Mouse (Mus musculus): ENCODE data around the gene Fam183b. TPM values are rescaled to one million over a fixed set of nuclear protein-coding genes. Genes with fewer than 3 reads are reported as not detected.
"Not testable (repeated sequence)": the region's sequence is repeated elsewhere in the genome, so short reads cannot be mapped to it uniquely, and the experiment has no call there.

Fam183b gene
- polyA plus RNA-seq, 1 experiment from 2014 or later, result 5.7 TPM

GRCm38 (mm10) chr11:58752434-58752833 is 49.3 kb downstream of the Fam183b start, which contains the start of gene Olfr316:
TSS of gene Olfr316 (plus strand) at chr11:58752734.
- Histone ChIP-seq H3K4me2 (no peak within 1 kb of the TSS), H3K27ac (no peak within 1 kb of the TSS), H3K36me3 (no peaks in the 10 kb centered on the region), H3K4me3 (no peak within 1 kb of the TSS), H3K4me1 (no peaks in the 10 kb centered on the region), H3K27me3 (no peaks in the 10 kb centered on the region), H3K9me3 (no peaks in the 10 kb centered on the region), H3K9ac (no peak within 1 kb of the TSS)
- 76% methylated on average over 2 of the region's 2 CpGs for WGBS
- ATAC-seq (ENCODE audit: borderline replicate concordance, extremely low read depth, low FRiP score, low TSS enrichment), result no peak

- H3K9me3 ChIP-seq; H3K27ac ChIP-seq; H3K4me1 ChIP-seq; H3K9ac ChIP-seq; H3K4me2 ChIP-seq; H3K27me3 ChIP-seq; H3K36me3 ChIP-seq; ATAC-seq (ENCODE audit: borderline replicate concordance, extremely low read depth, low FRiP score, low TSS enrichment); H3K4me3 ChIP-seq: not testable (repeated sequence)
- WGBS, result 73% methylated on average over 18 of the region's 18 CpGs
These were observed 50.7 kb downstream of the Fam183b start for GRCm38 (mm10) chr11:58751096-58751495.

Other genes with a start within 250 kb of the Fam183b start
- not detected in 2 replicates for gene Olfr328, start 246.3 kb downstream of the Fam183b start, polyA plus RNA-seq (2015; fragmentation: Nextera tagmentation; extraction: Ambion mirVana)
- gene Olfr224, start 231.4 kb downstream of the Fam183b start, polyA plus RNA-seq (2015; fragmentation: Nextera tagmentation; extraction: Ambion mirVana), result not detected in 2 replicates
- not detected in 2 replicates for gene Olfr325, start 224.2 kb downstream of the Fam183b start, polyA plus RNA-seq (2015; fragmentation: Nextera tagmentation; extraction: Ambion mirVana)
- gene Olfr324, start 206.8 kb downstream of the Fam183b start, polyA plus RNA-seq (2015; fragmentation: Nextera tagmentation; extraction: Ambion mirVana), result not detected in 2 replicates
- not detected in 2 replicates for gene 2210407C18Rik, start 185.9 kb downstream of the Fam183b start, polyA plus RNA-seq (2015; fragmentation: Nextera tagmentation; extraction: Ambion mirVana)
- gene Olfr323, start 171.5 kb downstream of the Fam183b start, polyA plus RNA-seq (2015; fragmentation: Nextera tagmentation; extraction: Ambion mirVana), result not detected in 2 replicates
- 0.11 and 0.16 TPM in 2 replicates for gene Trim58, start 161.5 kb downstream of the Fam183b start, polyA plus RNA-seq (2015; fragmentation: Nextera tagmentation; extraction: Ambion mirVana)
- gene Olfr322, start 143.2 kb downstream of the Fam183b start, polyA plus RNA-seq (2015; fragmentation: Nextera tagmentation; extraction: Ambion mirVana), result not detected in 2 replicates
- gene Olfr320, start 120.9 kb downstream of the Fam183b start, polyA plus RNA-seq (2015; fragmentation: Nextera tagmentation; extraction: Ambion mirVana), result not detected in 2 replicates
- not detected in 2 replicates for gene Olfr319, start 102.8 kb downstream of the Fam183b start, polyA plus RNA-seq (2015; fragmentation: Nextera tagmentation; extraction: Ambion mirVana)
- not detected in 2 replicates for gene Olfr318, start 77.9 kb downstream of the Fam183b start, polyA plus RNA-seq (2015; fragmentation: Nextera tagmentation; extraction: Ambion mirVana)
- gene Olfr317, start 62.7 kb downstream of the Fam183b start, polyA plus RNA-seq (2015; fragmentation: Nextera tagmentation; extraction: Ambion mirVana), result not detected in 2 replicates
- not detected in 2 replicates for gene Olfr316, start 49.2 kb downstream of the Fam183b start, polyA plus RNA-seq (2015; fragmentation: Nextera tagmentation; extraction: Ambion mirVana)
- not detected in 2 replicates for gene Olfr315, start 28.8 kb downstream of the Fam183b start, polyA plus RNA-seq (2015; fragmentation: Nextera tagmentation; extraction: Ambion mirVana)
- gene Olfr314, start 19.0 kb downstream of the Fam183b start, polyA plus RNA-seq (2015; fragmentation: Nextera tagmentation; extraction: Ambion mirVana), result not detected in 2 replicates
- gene Olfr313, start 13.0 kb upstream of the Fam183b start, polyA plus RNA-seq (2015; fragmentation: Nextera tagmentation; extraction: Ambion mirVana), result not detected in 2 replicates
- not detected in 2 replicates for gene Olfr312, start 27.3 kb upstream of the Fam183b start, polyA plus RNA-seq (2015; fragmentation: Nextera tagmentation; extraction: Ambion mirVana)
- not detected in 2 replicates for gene Olfr311, start 37.3 kb upstream of the Fam183b start, polyA plus RNA-seq (2015; fragmentation: Nextera tagmentation; extraction: Ambion mirVana)
- gene Gm12258, start 45.2 kb upstream of the Fam183b start, polyA plus RNA-seq (2015; fragmentation: Nextera tagmentation; extraction: Ambion mirVana), result 8.1 and 8.9 TPM in 2 replicates
- gene 2810021J22Rik, start 65.3 kb upstream of the Fam183b start, polyA plus RNA-seq (2015; fragmentation: Nextera tagmentation; extraction: Ambion mirVana), result 7.6 and 7.9 TPM in 2 replicates
- 4.9 and 5.1 TPM in 2 replicates for gene Zfp39, start 102.3 kb upstream of the Fam183b start, polyA plus RNA-seq (2015; fragmentation: Nextera tagmentation; extraction: Ambion mirVana)
- gene Btnl10, start 115.9 kb upstream of the Fam183b start, polyA plus RNA-seq (2015; fragmentation: Nextera tagmentation; extraction: Ambion mirVana), result 0.15 TPM in 1 of 2 replicates, not detected in the other
- 241 and 245 TPM in 2 replicates for gene Rnf187, start 137.0 kb upstream of the Fam183b start, polyA plus RNA-seq (2015; fragmentation: Nextera tagmentation; extraction: Ambion mirVana)
- gene Hist3h2ba, start 147.0 kb upstream of the Fam183b start, polyA plus RNA-seq (2015; fragmentation: Nextera tagmentation; extraction: Ambion mirVana), result 19.3 and 21.5 TPM in 2 replicates
- 22.2 and 23.7 TPM in 2 replicates for gene Hist3h2a, start 152.7 kb upstream of the Fam183b start, polyA plus RNA-seq (2015; fragmentation: Nextera tagmentation; extraction: Ambion mirVana)
- 0.31 and 0.39 TPM in 2 replicates for gene Trim17, start 152.7 kb upstream of the Fam183b start, polyA plus RNA-seq (2015; fragmentation: Nextera tagmentation; extraction: Ambion mirVana)
- gene Trim11, start 176.1 kb upstream of the Fam183b start, polyA plus RNA-seq (2015; fragmentation: Nextera tagmentation; extraction: Ambion mirVana), result 19.9 and 22.9 TPM in 2 replicates